10 mouse cellular contexts compared by ENCODE assay signal in genomic region chr15:31417409-31417795, GRCm38 (mm10). TPM values are rescaled to one million over a fixed set of nuclear protein-coding genes. Genes with fewer than 3 reads are reported as not detected.
A peak's percentile ranks its signal among the peaks of the same experiment; 100 is the strongest.
DNase-seq lines count a peak whose midpoint lies in the region; ATAC-seq and TF ChIP-seq lines count a peak whose summit lies in the region.
"Had no signal": no experiment of that assay in that cellular context is flagged by ENCODE, and none has a peak within 500 bp of the region (broad histone marks: within the 10 kb centered on the region; RNA-seq: fewer than 3 reads in every experiment).

No protein-coding gene starts in this region.

- no peak overlapping the region for H3K9ac ChIP-seq in lung, postnatal 0 days (replicated peaks; ENCODE audit: low read depth)
- H3K9ac ChIP-seq in hindbrain, embryonic 12.5 days, result no peak overlapping the region
- no peak overlapping the region for H3K9ac ChIP-seq in stomach, postnatal 0 days (ENCODE audit: low read length)
- H3K9ac ChIP-seq: embryonic facial prominence, embryonic 13.5 days had no signal

- peak; percentile 14 to 20 for DNase-seq in heart, adult 18-20 months
- no peak for DNase-seq in heart, adult 9 months (ENCODE audit: low spot score in 2 of 2)
- no peak for DNase-seq in lung, postnatal 0 days (ENCODE audit: low spot score)
- no peak for DNase-seq in lung, adult 18-20 months
- DNase-seq in stomach, postnatal 0 days (ENCODE audit: low spot score), result no peak
- DNase-seq in layer of hippocampus, adult 9-11 months, result no peak
- DNase-seq in spleen, adult 12 weeks (ENCODE audit: low spot score), result no peak

- H3K27me3 ChIP-seq in lung, postnatal 0 days (replicated peaks; ENCODE audit: insufficient read depth, low read length), result no peaks in the 10 kb centered on the region
- H3K27me3 ChIP-seq in hindbrain, embryonic 12.5 days, result no peaks in the 10 kb centered on the region
- no peaks in the 10 kb centered on the region for H3K27me3 ChIP-seq in stomach, postnatal 0 days (ENCODE audit: control insufficient read depth, insufficient read depth, low read length)
- H3K27me3 ChIP-seq: embryonic facial prominence, embryonic 13.5 days had no signal

- 0 out of 2 replicates have a peak overlapping the region, but pooled peaks have one; percentile 33 for H3K4me2 ChIP-seq in lung, postnatal 0 days (replicated peaks; ENCODE audit: low read depth, low read length)
- H3K4me2 ChIP-seq in hindbrain, embryonic 12.5 days (replicated peaks), result peak overlapping the region; percentile 21; the same call in 1 of the 2 replicates
- no peak overlapping the region; the same call in 1 of the 2 replicates for H3K4me2 ChIP-seq in stomach, postnatal 0 days (replicated peaks; ENCODE audit: low read depth)
- H3K4me2 ChIP-seq: embryonic facial prominence, embryonic 13.5 days had no signal

- TF ChIP-seq EP300 in lung, postnatal 0 days (IDR thresholded peaks at IDR 0.05), result no peak
- no peak for TF ChIP-seq EP300 in stomach, postnatal 0 days (optimal IDR thresholded peaks at IDR 0.05)

- no peak overlapping the region for H3K4me3 ChIP-seq in lung, postnatal 0 days (ENCODE audit: low read depth, low read length)
- no peak overlapping the region for H3K4me3 ChIP-seq in hindbrain, embryonic 12.5 days
- H3K4me3 ChIP-seq in stomach, postnatal 0 days (ENCODE audit: low read depth, low read length), result no peak overlapping the region
- H3K4me3 ChIP-seq: embryonic facial prominence, embryonic 13.5 days had no signal

- H3K4me1 ChIP-seq in lung, postnatal 0 days (ENCODE audit: insufficient read depth, low read depth, low read length), result peaks cover 5% of the 10 kb centered on the region; the same call in 1 of the 2 replicates
- H3K4me1 ChIP-seq in hindbrain, embryonic 12.5 days, result peaks cover 10% of the 10 kb centered on the region
- H3K4me1 ChIP-seq in stomach, postnatal 0 days (replicated peaks; ENCODE audit: control insufficient read depth, insufficient read depth), result no peaks in the 10 kb centered on the region
- H3K4me1 ChIP-seq: embryonic facial prominence, embryonic 13.5 days had no signal

- H3K9me3 ChIP-seq in lung, postnatal 0 days (ENCODE audit: low read length), result no peaks in the 10 kb centered on the region
- no peaks in the 10 kb centered on the region for H3K9me3 ChIP-seq in hindbrain, embryonic 12.5 days (replicated peaks)
- H3K9me3 ChIP-seq in stomach, postnatal 0 days (ENCODE audit: control insufficient read depth, low read length), result no peaks in the 10 kb centered on the region
- H3K9me3 ChIP-seq: embryonic facial prominence, embryonic 13.5 days had no signal

- peak; percentile 6; the same call in 1 of the 2 replicates for TF ChIP-seq CTCF in lung, postnatal 0 days (IDR thresholded peaks at IDR 0.05)
- TF ChIP-seq CTCF in stomach, postnatal 0 days (IDR thresholded peaks at IDR 0.05; ENCODE audit: low read depth), result no peak

- H3K36me3 ChIP-seq in lung, postnatal 0 days (ENCODE audit: insufficient read depth, low read length), result no peaks in the 10 kb centered on the region
- no peaks in the 10 kb centered on the region for H3K36me3 ChIP-seq in hindbrain, embryonic 12.5 days
- no peaks in the 10 kb centered on the region for H3K36me3 ChIP-seq in stomach, postnatal 0 days (ENCODE audit: control insufficient read depth, insufficient read depth, low read length)
- H3K36me3 ChIP-seq: embryonic facial prominence, embryonic 13.5 days had no signal

- H3K27ac ChIP-seq in lung, postnatal 0 days (ENCODE audit: low read length), result peak overlapping the region; percentile 71
- no peak overlapping the region for H3K27ac ChIP-seq in hindbrain, embryonic 12.5 days
- no peak overlapping the region for H3K27ac ChIP-seq in stomach, postnatal 0 days (replicated peaks)
- H3K27ac ChIP-seq: embryonic facial prominence, embryonic 13.5 days had no signal

- ATAC-seq in lung, postnatal 0 days, result peak; percentile 30
- ATAC-seq in hindbrain, embryonic 12.5 days (ENCODE audit: low FRiP score), result no peak
- 0 out of 2 replicates have a peak, but pooled peaks have one; percentile 16 for ATAC-seq in stomach, postnatal 0 days (ENCODE audit: low FRiP score, low TSS enrichment)

- 36% methylated on average over 6 of the region's 6 CpGs for WGBS in lung, postnatal 0 days
- WGBS in hindbrain, embryonic 12.5 days, result 65% methylated on average over 6 of the region's 6 CpGs
- 51% methylated on average over 6 of the region's 6 CpGs for WGBS in stomach, postnatal 0 days

RNA-seq across cellular contexts. Expression of gene Ropn1l, which starts 36.1 kb away (rescaled TPM):
- not detected for total RNA-seq in heart, adult 18-20 months (2021)
- 7.4 and 10.4 TPM in 2 replicates for polyA plus RNA-seq in lung, postnatal 0 days (2015; fragmentation: Nextera tagmentation; extraction: Ambion mirVana)
- 2.8 and 2.9 TPM in 2 replicates for polyA plus RNA-seq in hindbrain, embryonic 12.5 days (2016; fragmentation: Nextera tagmentation; extraction: Ambion mirVana)
- polyA plus RNA-seq in stomach, postnatal 0 days (2015; fragmentation: Nextera tagmentation; extraction: Ambion mirVana), result 1.4 and 1.8 TPM in 2 replicates
- total RNA-seq: hematopoietic stem cell, adult 5-6 weeks had no signal

RNA-seq across cellular contexts. Expression of gene Ankrd33b, which starts 49.9 kb away (rescaled TPM):
- total RNA-seq in heart, adult 18-20 months (2021), result 10 to 100 TPM; 25.4 to 31.1 TPM
- 18.7 and 19.8 TPM in 2 replicates for polyA plus RNA-seq in lung, postnatal 0 days (2015; fragmentation: Nextera tagmentation; extraction: Ambion mirVana)
- 0.85 and 0.87 TPM in 2 replicates for polyA plus RNA-seq in hindbrain, embryonic 12.5 days (2016; fragmentation: Nextera tagmentation; extraction: Ambion mirVana)
- 0.27 and 0.41 TPM in 2 replicates for polyA plus RNA-seq in stomach, postnatal 0 days (2015; fragmentation: Nextera tagmentation; extraction: Ambion mirVana)

Comparison
In these comparisons a context has a peak if more than half of its experiments do, and no peak if none do; other contexts are left out.
1. DNase-seq: peak in heart, adult 18-20 months (2 of 2); none in heart, adult 9 months (0 of 2), lung, postnatal 0 days (single experiment), lung, adult 18-20 months (0 of 2), stomach, postnatal 0 days (single experiment), layer of hippocampus, adult 9-11 months (single experiment) and spleen, adult 12 weeks (single experiment).
2. RNA of gene Ankrd33b, which starts 49.9 kb away (polyA plus RNA-seq): 18.7 to 19.8 TPM in lung, postnatal 0 days; 0.85 to 0.87 TPM in hindbrain, embryonic 12.5 days and 0.27 to 0.41 TPM in stomach, postnatal 0 days; every median in the first group is over 10 times any median in the second.